Mouse (Mus musculus) embryonic facial prominence, embryonic 14.5 days (tissue): ENCODE results near the gene Kdm8. TPM values are rescaled to one million over a fixed set of nuclear protein-coding genes. Genes with fewer than 3 reads are reported as not detected.

Source experiments
- ATAC-seq: fragments of 200-750 bp; cut with Nextera tagmentation; 2 replicates; pipeline ENCODE4 v1.8.0; 2017; ENCODE audit warnings: low read depth, moderate number of reproducible peaks, moderate TSS enrichment
- DNase-seq: peaks from one replicate; pipeline ENCODE4 v3.0.0-alpha.2; 2015; ENCODE audit warnings: low spot score
- H3K27ac ChIP-seq: fragments of 300-500 bp; sonication (generic); replicated peaks from 2 replicates; pipeline ENCODE4 v1.5.1; 2014; ENCODE audit warnings: low read depth, mild to moderate bottlenecking, low read length, moderate library complexity
- H3K27me3 ChIP-seq: fragments of 300-500 bp; sonication (generic); replicated peaks from 2 replicates; pipeline ENCODE4 v1.6.1; 2014; ENCODE audit warnings: low read length; ENCODE audit not compliant: control insufficient read depth, insufficient read depth
- H3K36me3 ChIP-seq: fragments of 300-500 bp; sonication (generic); 2 replicates; pipeline ENCODE4 v1.6.1; 2014; ENCODE audit warnings: low read length, mixed read lengths; ENCODE audit not compliant: control insufficient read depth, insufficient read depth
- H3K4me1 ChIP-seq: fragments of 300-500 bp; sonication (generic); 2 replicates; pipeline ENCODE4 v1.6.1; 2014; ENCODE audit warnings: antibody characterized with exemption, low read length; ENCODE audit not compliant: control insufficient read depth, insufficient read depth
- H3K4me2 ChIP-seq: fragments of 300-500 bp; sonication (generic); 2 replicates; pipeline ENCODE4 v1.6.1; 2014; ENCODE audit warnings: low read depth, mild to moderate bottlenecking, low read length, moderate library complexity, mixed read lengths
- H3K4me3 ChIP-seq: fragments of 300-500 bp; sonication (generic); 2 replicates; pipeline ENCODE4 v1.5.1; 2014; ENCODE audit warnings: low read depth, mild to moderate bottlenecking, low read length
- H3K9ac ChIP-seq: fragments of 300-500 bp; sonication (generic); 2 replicates; pipeline ENCODE4 v1.6.1; 2014; ENCODE audit warnings: low read depth, mild to moderate bottlenecking, low read length, moderate library complexity, mixed read lengths
- H3K9me3 ChIP-seq: fragments of 300-500 bp; sonication (generic); 2 replicates; pipeline ENCODE4 v1.6.1; 2016; ENCODE audit warnings: low read length; ENCODE audit not compliant: control insufficient read depth
- WGBS: fragments of 180-500 bp; shearing (Covaris S2); extraction: QIAGEN DNeasy Blood & Tissue Kit; methylation state at CpG from one replicate; pipeline ENCODE4 v1.1.7; 2014; 5-methylcytosine and 5-hydroxymethylcytosine counted together
- polyA plus RNA-seq: library from polyadenylated mRNA; unstranded; fragments of >200 nt; fragmentation: Nextera tagmentation; extraction: Ambion mirVana; gene quantifications from 2 replicates; pipeline ENCODE4 v1.2.1, GENCODE M21; 2014

Kdm8 gene
- polyA plus RNA-seq, 1 experiment from 2014 or later = 6.9 TPM

- Histone ChIP-seq H3K27me3 (no peaks in the 10 kb centered on the region), H3K27ac (no peak overlapping the region), H3K4me1 (peaks cover 11% of the 10 kb centered on the region; the same call in 1 of the 2 replicates), H3K9ac (no peak overlapping the region), H3K4me2 (no peak overlapping the region), H3K36me3 (peaks cover 40% of the 10 kb centered on the region), H3K4me3 (no peak overlapping the region), H3K9me3 (no peaks in the 10 kb centered on the region)
- WGBS = 90% methylated on average over 10 of the region's 10 CpGs
- no peak for DNase-seq
- no peak for ATAC-seq
These were observed 42.6 kb downstream of the Kdm8 start for GRCm38 (mm10) chr7:125487126-125487525.

- H3K27ac ChIP-seq = no peak overlapping the region
- DNase-seq (no peak), ATAC-seq (no peak)
- H3K36me3 ChIP-seq = peaks cover 28% of the 10 kb centered on the region
- H3K27me3 ChIP-seq = no peaks in the 10 kb centered on the region
- WGBS = 84% methylated on average over 6 of the region's 6 CpGs
- H3K9ac ChIP-seq = no peak overlapping the region
- no peaks in the 10 kb centered on the region for H3K9me3 ChIP-seq
- peaks cover 11% of the 10 kb centered on the region; the same call in 1 of the 2 replicates for H3K4me1 ChIP-seq
- H3K4me2 ChIP-seq = no peak overlapping the region
- H3K4me3 ChIP-seq = no peak overlapping the region
These were observed 44.2 kb downstream of the Kdm8 start for GRCm38 (mm10) chr7:125488706-125489105.

- ATAC-seq (no peak), DNase-seq (no peak)
- 89% methylated on average over 2 of the region's 2 CpGs for WGBS
- no peaks in the 10 kb centered on the region for H3K9me3 ChIP-seq
- peak overlapping the region; percentile 12; the same call in 1 of the 2 replicates for H3K9ac ChIP-seq
- H3K4me2 ChIP-seq = no peak overlapping the region
- H3K36me3 ChIP-seq = peaks cover 19% of the 10 kb centered on the region
- H3K27me3 ChIP-seq = no peaks in the 10 kb centered on the region
- H3K4me1 ChIP-seq = peaks cover 11% of the 10 kb centered on the region; the same call in 1 of the 2 replicates
- H3K4me3 ChIP-seq = no peak overlapping the region
- H3K27ac ChIP-seq = no peak overlapping the region
These were observed 45.2 kb downstream of the Kdm8 start for GRCm38 (mm10) chr7:125489636-125490035.

GRCm38 (mm10) chr7:125490947-125491735 is 46.7 kb downstream of the Kdm8 start, which contains the start of gene Nsmce1:
Gene Nsmce1 (minus strand): TSS chr7:125491596.
- Histone ChIP-seq H3K9me3 (no peaks in the 10 kb centered on the region), H3K27ac (peak within 1 kb of the TSS; percentile 91), H3K4me1 (peaks cover 11% of the 10 kb centered on the region; the same call in 1 of the 2 replicates), H3K36me3 (peaks cover 5% of the 10 kb centered on the region; the same call in 1 of the 2 replicates), H3K4me3 (peak within 1 kb of the TSS; percentile 73), H3K4me2 (peak within 1 kb of the TSS; percentile 84), H3K27me3 (no peaks in the 10 kb centered on the region), H3K9ac (peak within 1 kb of the TSS; percentile 86)
- ATAC-seq = peak; percentile 99
- peak; percentile 99 for DNase-seq
- under 1% methylated on average over 55 of the region's 56 CpGs for WGBS

GRCm38 (mm10) chr7:125491760-125492159 is 47.3 kb downstream of the Kdm8 start:
- Histone ChIP-seq H3K4me3 (peak overlapping the region; percentile 73), H3K27ac (peak overlapping the region; percentile 91), H3K9ac (peak overlapping the region; percentile 86), H3K4me1 (peaks cover 11% of the 10 kb centered on the region; the same call in 1 of the 2 replicates), H3K9me3 (no peaks in the 10 kb centered on the region), H3K36me3 (0 out of 2 replicates have a peak, but pooled peaks cover 3% of the 10 kb centered on the region), H3K4me2 (peak overlapping the region; percentile 84), H3K27me3 (no peaks in the 10 kb centered on the region)
- DNase-seq (no peak), ATAC-seq (peak; percentile 16; the same call in 1 of the 2 replicates)
- 23% methylated on average over 12 of the region's 12 CpGs for WGBS

- Histone ChIP-seq H3K9ac (no peak overlapping the region), H3K4me1 (peaks cover 11% of the 10 kb centered on the region; the same call in 1 of the 2 replicates), H3K4me3 (no peak overlapping the region), H3K27ac (no peak overlapping the region), H3K4me2 (no peak overlapping the region), H3K36me3 (no peaks in the 10 kb centered on the region), H3K27me3 (no peaks in the 10 kb centered on the region), H3K9me3 (no peaks in the 10 kb centered on the region)
- ATAC-seq (no peak), DNase-seq (no peak)
- 70% methylated on average over 6 of the region's 6 CpGs for WGBS
These were observed 48.1 kb downstream of the Kdm8 start for GRCm38 (mm10) chr7:125492551-125492950.

GRCm38 (mm10) chr7:125495864-125496440 is 51.5 kb downstream of the Kdm8 start:
- Histone ChIP-seq H3K27ac (no peak overlapping the region), H3K36me3 (no peaks in the 10 kb centered on the region), H3K9me3 (no peaks in the 10 kb centered on the region), H3K4me3 (no peak overlapping the region), H3K9ac (no peak overlapping the region), H3K4me2 (no peak overlapping the region), H3K27me3 (no peaks in the 10 kb centered on the region), H3K4me1 (peaks cover 6% of the 10 kb centered on the region; the same call in 1 of the 2 replicates)
- no peak for ATAC-seq
- 71% methylated on average over 6 of the region's 6 CpGs for WGBS
- DNase-seq = no peak

GRCm38 (mm10) chr7:125499927-125500868 is 55.7 kb downstream of the Kdm8 start:
- H3K9ac ChIP-seq = no peak overlapping the region
- no peak overlapping the region for H3K27ac ChIP-seq
- DNase-seq = peak; percentile 72
- H3K4me1 ChIP-seq = no peaks in the 10 kb centered on the region
- H3K4me3 ChIP-seq = no peak overlapping the region
- peak; percentile 82 for ATAC-seq
- no peaks in the 10 kb centered on the region for H3K9me3 ChIP-seq
- no peak overlapping the region for H3K4me2 ChIP-seq
- H3K27me3 ChIP-seq = no peaks in the 10 kb centered on the region
- H3K36me3 ChIP-seq = no peaks in the 10 kb centered on the region
- 65% methylated on average over 13 of the region's 13 CpGs for WGBS
